Mouse (Mus musculus): ENCODE results near the gene Arrdc1. TPM values are rescaled to one million over a fixed set of nuclear protein-coding genes. Genes with fewer than 3 reads are reported as not detected.
A peak's percentile ranks its signal among the peaks of the same experiment; 100 is the strongest.

The Arrdc1 gene
- polyA plus RNA-seq, 1 experiment: 192 TPM

- no peak for DNase-seq (ENCODE audit: low read depth in 1 of 2, low spot score in 2 of 2)
- Histone ChIP-seq H3K27me3 (ENCODE audit: control insufficient read depth, insufficient read depth, low read length) (no peaks in the 10 kb centered on the region), H3K4me1 (ENCODE audit: control insufficient read depth, insufficient read depth, insufficient read length) (no peaks in the 10 kb centered on the region), H3K36me3 (ENCODE audit: control insufficient read depth, insufficient read depth, low read length) (no peaks in the 10 kb centered on the region), H3K27ac (ENCODE audit: insufficient read depth, low read length) (no peak overlapping the region), H3K4me3 (ENCODE audit: extremely low read depth, insufficient read depth, insufficient read length) (no peak overlapping the region)
- 93% methylated on average over 2 of the region's 2 CpGs for WGBS
- TF ChIP-seq POLR2A (IDR thresholded peaks at IDR 0.05; ENCODE audit: low read depth, low read length) (no peak), CTCF (IDR thresholded peaks at IDR 0.05; ENCODE audit: extremely low read depth, insufficient read depth, insufficient read length, insufficient replicate concordance) (no peak)
Observed at GRCm38 (mm10) chr2:24899292-24899691, 35.8 kb downstream of the Arrdc1 start.

GRCm38 (mm10) chr2:24896761-24897160 is 38.3 kb downstream of the Arrdc1 start:
- TF ChIP-seq CTCF (IDR thresholded peaks at IDR 0.05; ENCODE audit: extremely low read depth, insufficient read depth, insufficient read length, insufficient replicate concordance) (no peak), POLR2A (IDR thresholded peaks at IDR 0.05; ENCODE audit: low read depth, low read length) (no peak)
- Histone ChIP-seq H3K4me3 (ENCODE audit: extremely low read depth, insufficient read depth, insufficient read length) (no peak overlapping the region), H3K36me3 (ENCODE audit: control insufficient read depth, insufficient read depth, low read length) (no peaks in the 10 kb centered on the region), H3K27me3 (ENCODE audit: control insufficient read depth, insufficient read depth, low read length) (no peaks in the 10 kb centered on the region), H3K4me1 (ENCODE audit: control insufficient read depth, insufficient read depth, insufficient read length) (no peaks in the 10 kb centered on the region), H3K27ac (ENCODE audit: insufficient read depth, low read length) (no peak overlapping the region)
- DNase-seq (ENCODE audit: low read depth in 1 of 2, low spot score in 2 of 2): no peak
- WGBS: 68% methylated on average over 4 of the region's 4 CpGs

- no peaks in the 10 kb centered on the region for H3K4me1 ChIP-seq (ENCODE audit: control insufficient read depth, insufficient read depth, insufficient read length)
- DNase-seq (ENCODE audit: low read depth in 1 of 2, low spot score in 2 of 2): no peak
- TF ChIP-seq CTCF (IDR thresholded peaks at IDR 0.05; ENCODE audit: extremely low read depth, insufficient read depth, insufficient read length, insufficient replicate concordance) (no peak), POLR2A (IDR thresholded peaks at IDR 0.05; ENCODE audit: low read depth, low read length) (no peak)
Observed at GRCm38 (mm10) chr2:24894211-24894610, 40.8 kb downstream of the Arrdc1 start.

GRCm38 (mm10) chr2:24892318-24892717 is 42.7 kb downstream of the Arrdc1 start:
- no peak for DNase-seq (ENCODE audit: low read depth in 1 of 2, low spot score in 2 of 2)
- H3K4me1 ChIP-seq (ENCODE audit: control insufficient read depth, insufficient read depth, insufficient read length): no peaks in the 10 kb centered on the region

More at GRCm38 (mm10) chr2:24894211-24894610, 40.8 kb downstream of the Arrdc1 start:
- H3K27me3 ChIP-seq (ENCODE audit: control insufficient read depth, insufficient read depth, low read length): no peaks in the 10 kb centered on the region
- H3K4me3 ChIP-seq (ENCODE audit: extremely low read depth, insufficient read depth, insufficient read length): no peak overlapping the region
- no peak overlapping the region for H3K27ac ChIP-seq (ENCODE audit: insufficient read depth, low read length)
- WGBS: 83% methylated on average over 1 of the region's 1 CpGs
- H3K36me3 ChIP-seq (ENCODE audit: control insufficient read depth, insufficient read depth, low read length): no peaks in the 10 kb centered on the region

GRCm38 (mm10) chr2:24890541-24891447 is 44.3 kb downstream of the Arrdc1 start:
- Histone ChIP-seq H3K27me3 (ENCODE audit: control insufficient read depth, insufficient read depth, low read length) (no peaks in the 10 kb centered on the region), H3K4me3 (ENCODE audit: extremely low read depth, insufficient read depth, insufficient read length) (no peak overlapping the region), H3K27ac (ENCODE audit: insufficient read depth, low read length) (no peak overlapping the region), H3K36me3 (ENCODE audit: control insufficient read depth, insufficient read depth, low read length) (peaks cover 2% of the 10 kb centered on the region; the same call in 1 of the 2 replicates), H3K4me1 (ENCODE audit: control insufficient read depth, insufficient read depth, insufficient read length) (no peaks in the 10 kb centered on the region)
- no peak for TF ChIP-seq CTCF (IDR thresholded peaks at IDR 0.05; ENCODE audit: extremely low read depth, insufficient read depth, insufficient read length, insufficient replicate concordance)
- no peak for TF ChIP-seq POLR2A (IDR thresholded peaks at IDR 0.05; ENCODE audit: low read depth, low read length)
- DNase-seq (ENCODE audit: low read depth in 1 of 2, low spot score in 2 of 2): no peak
- WGBS: 69% methylated on average over 6 of the region's 6 CpGs

More at GRCm38 (mm10) chr2:24892318-24892717, 42.7 kb downstream of the Arrdc1 start:
- 91% methylated on average over 5 of the region's 5 CpGs for WGBS
- Histone ChIP-seq H3K4me3 (ENCODE audit: extremely low read depth, insufficient read depth, insufficient read length) (no peak overlapping the region), H3K27ac (ENCODE audit: insufficient read depth, low read length) (no peak overlapping the region), H3K36me3 (ENCODE audit: control insufficient read depth, insufficient read depth, low read length) (no peaks in the 10 kb centered on the region), H3K27me3 (ENCODE audit: control insufficient read depth, insufficient read depth, low read length) (no peaks in the 10 kb centered on the region)
- no peak for TF ChIP-seq POLR2A (IDR thresholded peaks at IDR 0.05; ENCODE audit: low read depth, low read length)
- TF ChIP-seq CTCF (IDR thresholded peaks at IDR 0.05; ENCODE audit: extremely low read depth, insufficient read depth, insufficient read length, insufficient replicate concordance): no peak

- 80% methylated on average over 5 of the region's 5 CpGs for WGBS
Observed at GRCm38 (mm10) chr2:24888895-24889294, 46.2 kb downstream of the Arrdc1 start.

GRCm38 (mm10) chr2:24880686-24881085 is 54.4 kb downstream of the Arrdc1 start:
- no peak for DNase-seq (ENCODE audit: low read depth in 1 of 2, low spot score in 2 of 2)
- Histone ChIP-seq H3K4me3 (ENCODE audit: extremely low read depth, insufficient read depth, insufficient read length) (no peak overlapping the region), H3K4me1 (ENCODE audit: control insufficient read depth, insufficient read depth, insufficient read length) (no peaks in the 10 kb centered on the region), H3K36me3 (ENCODE audit: control insufficient read depth, insufficient read depth, low read length) (peaks cover 16% of the 10 kb centered on the region), H3K27ac (ENCODE audit: insufficient read depth, low read length) (no peak overlapping the region), H3K27me3 (ENCODE audit: control insufficient read depth, insufficient read depth, low read length) (no peaks in the 10 kb centered on the region)
- TF ChIP-seq CTCF (IDR thresholded peaks at IDR 0.05; ENCODE audit: extremely low read depth, insufficient read depth, insufficient read length, insufficient replicate concordance): no peak
- no peak for TF ChIP-seq POLR2A (IDR thresholded peaks at IDR 0.05; ENCODE audit: low read depth, low read length)
- WGBS: 93% methylated on average over 2 of the region's 2 CpGs

More at GRCm38 (mm10) chr2:24888895-24889294, 46.2 kb downstream of the Arrdc1 start:
- Histone ChIP-seq H3K36me3 (ENCODE audit: control insufficient read depth, insufficient read depth, low read length) (peaks cover 8% of the 10 kb centered on the region), H3K27ac (ENCODE audit: insufficient read depth, low read length) (no peak overlapping the region), H3K4me1 (ENCODE audit: control insufficient read depth, insufficient read depth, insufficient read length) (no peaks in the 10 kb centered on the region), H3K27me3 (ENCODE audit: control insufficient read depth, insufficient read depth, low read length) (no peaks in the 10 kb centered on the region), H3K4me3 (ENCODE audit: extremely low read depth, insufficient read depth, insufficient read length) (no peak overlapping the region)
- no peak for TF ChIP-seq POLR2A (IDR thresholded peaks at IDR 0.05; ENCODE audit: low read depth, low read length)
- TF ChIP-seq CTCF (IDR thresholded peaks at IDR 0.05; ENCODE audit: extremely low read depth, insufficient read depth, insufficient read length, insufficient replicate concordance): no peak
- DNase-seq (ENCODE audit: low read depth in 1 of 2, low spot score in 2 of 2): peak in 1 of 2 experiments; percentile 14

Other genes starting within 250 kb of the Arrdc1 start
- 5.0 and 7.4 TPM in 2 replicates for gene Cacna1b, start 172.1 kb downstream of the Arrdc1 start, polyA plus RNA-seq (2012; rRNA removed)
- gene Ehmt1, start 15.6 kb downstream of the Arrdc1 start, polyA plus RNA-seq (2012; rRNA removed): 39.4 and 43.8 TPM in 2 replicates
- gene Zmynd19, start 14.5 kb upstream of the Arrdc1 start, polyA plus RNA-seq (2012; rRNA removed): 3.8 and 4.9 TPM in 2 replicates
- gene Dph7, start 27.1 kb upstream of the Arrdc1 start, polyA plus RNA-seq (2012; rRNA removed): 16.0 and 18.3 TPM in 2 replicates
- gene Mrpl41, start 39.8 kb upstream of the Arrdc1 start, polyA plus RNA-seq (2012; rRNA removed): 12.6 and 18.8 TPM in 2 replicates
- gene Pnpla7, start 40.8 kb upstream of the Arrdc1 start, polyA plus RNA-seq (2012; rRNA removed): 43.0 and 50.4 TPM in 2 replicates
- gene Nsmf, start 119.1 kb upstream of the Arrdc1 start, polyA plus RNA-seq (2012; rRNA removed): 43.0 and 81.9 TPM in 2 replicates
- gene Entpd8, start 145.1 kb upstream of the Arrdc1 start, polyA plus RNA-seq (2012; rRNA removed): 0.05 and 0.14 TPM in 2 replicates
- 0.21 and 0.25 TPM in 2 replicates for gene Noxa1, start 159.9 kb upstream of the Arrdc1 start, polyA plus RNA-seq (2012; rRNA removed)
- gene Nrarp, start 245.5 kb upstream of the Arrdc1 start, polyA plus RNA-seq (2012; rRNA removed): 8.0 and 13.8 TPM in 2 replicates